Mouse (Mus musculus) large intestine, adult 2 months (tissue): ENCODE results near the gene Timm8a2. TPM values are rescaled to one million over a fixed set of nuclear protein-coding genes. Genes with fewer than 3 reads are reported as not detected.

ENCODE experiments used
- DNase-seq: peaks from one replicate; pipeline ENCODE4 v3.0.0-alpha.2; 2012; ENCODE audit warnings: low read depth, low spot score
- WGBS: fragments of 180-500 bp; shearing (Covaris S2); methylation state at CpG from one replicate; pipeline ENCODE4 v1.1.7; 2018; 5-methylcytosine and 5-hydroxymethylcytosine counted together
- polyA plus RNA-seq: library from polyadenylated mRNA; depleted of rRNA; stranded (reverse); fragments of >200 nt; gene quantifications from 2 replicates; pipeline ENCODE4 v1.2.3, GENCODE M21; 2012; rRNA removed

The Timm8a2 gene
- polyA plus RNA-seq, 1 experiment, result not detected

DNA sequence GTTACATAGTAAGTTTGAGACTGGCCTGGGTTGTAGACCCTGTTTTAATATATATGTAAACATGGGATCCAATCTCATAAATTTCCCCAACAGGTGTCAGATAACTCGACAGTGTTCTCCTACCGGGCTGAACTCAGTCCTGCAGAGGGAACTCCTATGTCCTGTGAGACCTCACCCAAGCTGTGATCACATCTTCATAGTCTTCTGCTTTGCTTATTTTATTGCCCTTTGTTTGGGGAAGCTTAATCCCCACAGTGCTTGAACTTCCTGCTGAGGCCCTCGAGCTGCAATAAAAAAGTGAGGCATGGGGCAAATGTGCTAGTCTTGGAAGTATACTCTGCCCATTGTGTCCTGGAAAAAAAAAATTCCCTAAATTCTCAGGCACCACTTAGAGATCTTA lies 46.8 kb downstream of the Timm8a2 start:
- 7% methylated on average over 3 of the region's 3 CpGs for WGBS
- DNase-seq, result no peak

DNA sequence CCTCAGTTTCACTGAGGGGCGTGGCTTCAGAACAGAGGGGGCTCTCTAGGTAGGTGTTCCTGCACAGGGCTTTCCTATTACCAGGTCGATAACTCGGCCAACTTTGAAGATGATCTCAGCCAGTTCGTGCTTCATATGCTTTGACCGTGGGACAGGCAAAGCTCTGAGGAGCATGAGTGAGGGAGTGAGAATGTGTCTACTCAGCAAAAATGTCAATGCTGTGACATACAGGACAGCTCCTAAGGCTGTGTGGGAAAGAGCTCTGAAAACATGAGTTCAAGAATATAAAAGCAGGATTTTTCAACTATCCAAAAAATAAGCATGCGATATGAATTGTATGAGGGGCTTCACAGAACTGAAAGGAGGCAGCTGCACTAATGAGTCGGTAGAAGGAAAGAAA lies 49.0 kb downstream of the Timm8a2 start:
- WGBS, result 67% methylated on average over 7 of the region's 7 CpGs

DNA sequence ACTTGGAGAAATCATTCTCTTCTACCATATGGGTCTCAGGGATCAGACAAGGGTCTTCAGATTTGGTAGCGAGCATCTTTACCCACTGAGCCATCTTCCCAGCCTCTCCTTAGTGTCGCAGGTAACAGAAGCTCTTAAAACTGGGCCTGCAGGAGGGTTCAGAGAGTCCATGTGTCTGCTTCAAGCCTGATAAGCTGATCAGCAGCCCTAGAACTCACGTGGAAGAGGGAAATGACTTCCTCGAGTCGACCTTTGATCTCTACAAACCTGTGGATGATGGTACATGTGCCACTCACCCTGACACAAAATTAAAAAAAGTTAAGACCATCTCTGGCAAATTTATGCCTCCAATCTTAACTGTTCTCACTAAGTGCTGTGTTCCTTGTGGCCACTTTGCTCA lies 53.5 kb downstream of the Timm8a2 start:
- DNase-seq, result no peak
- 47% methylated on average over 5 of the region's 5 CpGs for WGBS

More for the DNA sequence above, 49.0 kb downstream of the Timm8a2 start:
- DNase-seq, result no peak

Other genes starting within 250 kb of the Timm8a2 start
- 7.0 and 8.2 TPM in 2 replicates for gene Dock9, start 236.8 kb upstream of the Timm8a2 start, polyA plus RNA-seq
- gene Ubac2, start 156.1 kb upstream of the Timm8a2 start, polyA plus RNA-seq, result 49.3 and 52.8 TPM in 2 replicates
- gene Gpr18, start 118.9 kb upstream of the Timm8a2 start, polyA plus RNA-seq, result 11.5 and 12.9 TPM in 2 replicates
- 3.7 and 4.8 TPM in 2 replicates for gene Gpr183, start 69.5 kb upstream of the Timm8a2 start, polyA plus RNA-seq
- 187 and 249 TPM in 2 replicates for gene Tm9sf2, start 72.4 kb downstream of the Timm8a2 start, polyA plus RNA-seq
- gene Clybl, start 147.0 kb downstream of the Timm8a2 start, polyA plus RNA-seq, result 10.2 and 10.7 TPM in 2 replicates